Mouse (Mus musculus): ENCODE data around the gene Gm15140. TPM values are rescaled to one million over a fixed set of nuclear protein-coding genes. Genes with fewer than 3 reads are reported as not detected.
"Not testable (repeated sequence)": the region's sequence is repeated elsewhere in the genome, so short reads cannot be mapped to it uniquely, and the experiment has no call there.

Gm15140 gene
- not detected in 2 replicates for polyA plus RNA-seq (2015; fragmentation: Nextera tagmentation; extraction: Ambion mirVana)

DNA sequence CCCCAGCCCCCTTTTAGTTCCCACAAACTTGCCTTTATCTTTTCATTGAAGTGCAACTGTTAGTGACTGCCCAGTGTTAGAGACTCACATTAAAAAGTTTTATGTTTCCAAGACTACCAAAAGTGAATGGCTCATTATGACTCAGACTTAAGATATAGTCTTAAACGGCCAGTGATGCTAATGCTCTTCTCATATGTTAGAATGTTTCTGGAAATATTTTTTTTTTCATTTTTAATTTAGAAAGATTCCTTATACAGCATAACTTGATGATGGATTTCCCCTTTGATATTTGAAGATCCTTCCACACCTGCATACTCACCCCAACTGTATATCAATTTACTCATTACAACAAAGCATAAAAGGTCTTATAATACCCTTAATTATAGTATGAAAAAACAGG lies at the start of gene Gm15140:
Gene Gm15140, minus strand, starts transcription at position 101 of the 400 bp plus-strand sequence.
- not testable (repeated sequence) for ATAC-seq (ENCODE audit: low FRiP score); H3K36me3 ChIP-seq; H3K27ac ChIP-seq (replicated peaks); H3K4me2 ChIP-seq; H3K9me3 ChIP-seq (replicated peaks); H3K9ac ChIP-seq (replicated peaks); H3K4me3 ChIP-seq (replicated peaks); H3K27me3 ChIP-seq (replicated peaks); H3K4me1 ChIP-seq
- WGBS = 85% methylated on average over 1 of the region's 1 CpGs

Other genes starting within 250 kb of the Gm15140 start
- gene Samt1, start 108.0 kb downstream of the Gm15140 start, polyA plus RNA-seq (2015; fragmentation: Nextera tagmentation; extraction: Ambion mirVana) = not detected in 2 replicates
- not detected in 2 replicates for gene 4921511M17Rik, start 86.9 kb downstream of the Gm15140 start, polyA plus RNA-seq (2015; fragmentation: Nextera tagmentation; extraction: Ambion mirVana)
- not detected in 2 replicates for gene Gm10057, start 65.6 kb downstream of the Gm15140 start, polyA plus RNA-seq (2015; fragmentation: Nextera tagmentation; extraction: Ambion mirVana)
- gene 4930524N10Rik, start 222.7 kb upstream of the Gm15140 start, polyA plus RNA-seq (2015; fragmentation: Nextera tagmentation; extraction: Ambion mirVana) = not detected in 2 replicates